Mouse (Mus musculus) intestine, embryonic 16.5 days (tissue): ENCODE measurements at regions not wholly inside any gene's neighbourhood (a gene's known extent, or its start where the extent isn't known, plus 50 kb on each side); places are given as distances from the start of the nearest gene placed in this dataset.
A peak's percentile ranks its signal among the peaks of the same experiment; 100 is the strongest.

Experiments
- ATAC-seq: fragments of 200-750 bp; cut with Nextera tagmentation; 2 replicates; pipeline ENCODE4 v1.8.0; 2017; ENCODE audit warnings: moderate TSS enrichment, moderate library complexity
- H3K27ac ChIP-seq: fragments of 300-500 bp; sonication (generic); 2 replicates; pipeline ENCODE4 v1.5.1; 2014; ENCODE audit warnings: mild to moderate bottlenecking, low read length
- H3K27me3 ChIP-seq: fragments of 300-500 bp; sonication (generic); replicated peaks from 2 replicates; pipeline ENCODE4 v1.6.1; 2014; ENCODE audit warnings: low read length, control low read depth, mixed read lengths; ENCODE audit not compliant: control insufficient read depth, insufficient read depth
- H3K36me3 ChIP-seq: fragments of 300-500 bp; sonication (generic); 2 replicates; pipeline ENCODE4 v1.6.1; 2014; ENCODE audit warnings: low read length, control low read depth; ENCODE audit not compliant: control insufficient read depth, insufficient read depth
- H3K4me1 ChIP-seq: fragments of 300-500 bp; sonication (generic); 2 replicates; pipeline ENCODE4 v1.6.1; 2014; ENCODE audit warnings: low read length, control low read depth, mixed read lengths; ENCODE audit not compliant: control insufficient read depth, insufficient read depth
- H3K4me2 ChIP-seq: fragments of 300-500 bp; sonication (generic); 2 replicates; pipeline ENCODE4 v1.6.1; 2014; ENCODE audit warnings: low read depth, low read length, control low read depth
- H3K4me3 ChIP-seq: fragments of 300-500 bp; sonication (generic); 2 replicates; pipeline ENCODE4 v1.5.1; 2014; ENCODE audit warnings: mild to moderate bottlenecking, low read length
- H3K9ac ChIP-seq: fragments of 300-500 bp; sonication (generic); 2 replicates; pipeline ENCODE4 v1.6.1; 2014; ENCODE audit warnings: low read depth, low read length
- H3K9me3 ChIP-seq: fragments of 300-500 bp; sonication (generic); 2 replicates; pipeline ENCODE4 v1.6.1; 2016; ENCODE audit warnings: low read length, control low read depth; ENCODE audit not compliant: control insufficient read depth
- WGBS: fragments of 180-500 bp; shearing (Covaris S2); extraction: QIAGEN DNeasy Blood & Tissue Kit; methylation state at CpG from one replicate; pipeline ENCODE4 v1.1.7; 2014; 5-methylcytosine and 5-hydroxymethylcytosine counted together

- Histone ChIP-seq H3K4me2 (no peak overlapping the region), H3K9ac (no peak overlapping the region), H3K27ac (no peak overlapping the region), H3K27me3 (no peaks in the 10 kb centered on the region), H3K4me1 (no peaks in the 10 kb centered on the region), H3K9me3 (no peaks in the 10 kb centered on the region), H3K4me3 (no peak overlapping the region), H3K36me3 (no peaks in the 10 kb centered on the region)
- no peak for ATAC-seq
- WGBS: 75% methylated on average over 5 of the region's 5 CpGs
Observed at GRCm38 (mm10) chr15:31815551-31815950, 213.9 kb downstream of the Fam173b start.

- 69% methylated on average over 6 of the region's 6 CpGs for WGBS
- H3K4me2 ChIP-seq: no peak overlapping the region
Observed at GRCm38 (mm10) chr15:31819219-31819618, 217.6 kb downstream of the Fam173b start.

GRCm38 (mm10) chr15:31827219-31827618 is 225.6 kb downstream of the Fam173b start:
- Histone ChIP-seq H3K36me3 (no peaks in the 10 kb centered on the region), H3K27me3 (no peaks in the 10 kb centered on the region), H3K27ac (no peak overlapping the region), H3K4me2 (no peak overlapping the region), H3K9me3 (no peaks in the 10 kb centered on the region), H3K4me1 (no peaks in the 10 kb centered on the region), H3K9ac (no peak overlapping the region), H3K4me3 (no peak overlapping the region)
- no peak for ATAC-seq
- WGBS: 85% methylated on average over 6 of the region's 6 CpGs

More at GRCm38 (mm10) chr15:31819219-31819618, 217.6 kb downstream of the Fam173b start:
- Histone ChIP-seq H3K36me3 (no peaks in the 10 kb centered on the region), H3K27ac (no peak overlapping the region), H3K27me3 (no peaks in the 10 kb centered on the region), H3K4me1 (no peaks in the 10 kb centered on the region), H3K9ac (no peak overlapping the region), H3K4me3 (no peak overlapping the region), H3K9me3 (no peaks in the 10 kb centered on the region)
- no peak for ATAC-seq

- Histone ChIP-seq H3K4me2 (no peak overlapping the region), H3K27me3 (no peaks in the 10 kb centered on the region), H3K27ac (no peak overlapping the region), H3K4me1 (no peaks in the 10 kb centered on the region), H3K9ac (no peak overlapping the region), H3K9me3 (no peaks in the 10 kb centered on the region), H3K4me3 (no peak overlapping the region), H3K36me3 (no peaks in the 10 kb centered on the region)
- 60% methylated on average over 1 of the region's 1 CpGs for whole genome bisulfite sequencing
- ATAC-seq: no peak
Observed at GRCm38 (mm10) chr15:31841519-31841918, 239.9 kb downstream of the Fam173b start.

DNA sequence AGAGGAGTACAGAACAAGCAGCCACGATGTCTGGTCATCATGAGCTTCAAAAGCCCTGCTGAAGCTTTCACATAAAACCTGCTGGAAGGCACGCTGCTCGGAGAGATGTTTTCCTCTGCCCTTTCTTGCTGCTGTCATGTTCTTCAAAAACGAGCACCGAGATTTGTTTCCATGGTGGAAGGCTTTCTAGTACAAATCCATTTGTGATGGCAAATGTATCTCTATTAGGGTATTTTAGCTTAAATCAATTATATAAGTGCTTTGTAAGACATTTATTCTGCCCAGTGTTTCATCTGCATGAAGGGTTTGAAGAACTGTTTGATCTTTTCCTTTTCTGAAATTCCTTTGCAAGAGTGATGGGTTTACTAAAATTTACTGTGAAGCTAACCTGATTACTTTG is 253.1 kb downstream of the Fam173b start:
- no peak overlapping the region for H3K9ac ChIP-seq
- H3K9me3 ChIP-seq: no peaks in the 10 kb centered on the region
- no peak for ATAC-seq
- no peaks in the 10 kb centered on the region for H3K4me1 ChIP-seq
- 73% methylated on average over 5 of the region's 5 CpGs for WGBS
- H3K4me3 ChIP-seq: no peak overlapping the region
- no peaks in the 10 kb centered on the region for H3K36me3 ChIP-seq
- no peak overlapping the region for H3K27ac ChIP-seq
- H3K4me2 ChIP-seq: no peak overlapping the region
- no peaks in the 10 kb centered on the region for H3K27me3 ChIP-seq

GRCm38 (mm10) chr15:31855188-31855587 is 253.5 kb downstream of the Fam173b start:
- H3K27ac ChIP-seq: no peak overlapping the region
- H3K9ac ChIP-seq: no peak overlapping the region
- H3K4me1 ChIP-seq: no peaks in the 10 kb centered on the region
- no peaks in the 10 kb centered on the region for H3K9me3 ChIP-seq
- no peak overlapping the region for H3K4me2 ChIP-seq
- no peaks in the 10 kb centered on the region for H3K36me3 ChIP-seq
- no peak for ATAC-seq
- H3K4me3 ChIP-seq: no peak overlapping the region
- no peaks in the 10 kb centered on the region for H3K27me3 ChIP-seq
- WGBS: 81% methylated on average over 3 of the region's 3 CpGs

GRCm38 (mm10) chr15:31869100-31869499 is 267.4 kb downstream of the Fam173b start:
- no peaks in the 10 kb centered on the region for H3K36me3 ChIP-seq
- no peak overlapping the region for H3K9ac ChIP-seq
- H3K27me3 ChIP-seq: no peaks in the 10 kb centered on the region
- H3K27ac ChIP-seq: no peak overlapping the region
- no peak for ATAC-seq
- no peaks in the 10 kb centered on the region for H3K9me3 ChIP-seq
- H3K4me2 ChIP-seq: no peak overlapping the region
- H3K4me1 ChIP-seq: 0 out of 2 replicates have a peak, but pooled peaks cover 3% of the 10 kb centered on the region
- H3K4me3 ChIP-seq: no peak overlapping the region
- WGBS: 89% methylated on average over 3 of the region's 3 CpGs

GRCm38 (mm10) chr15:31869673-31870417 is 268.2 kb downstream of the Fam173b start:
- Histone ChIP-seq H3K36me3 (no peaks in the 10 kb centered on the region), H3K9ac (no peak overlapping the region), H3K27me3 (no peaks in the 10 kb centered on the region), H3K4me1 (0 out of 2 replicates have a peak, but pooled peaks cover 3% of the 10 kb centered on the region), H3K9me3 (no peaks in the 10 kb centered on the region), H3K4me2 (no peak overlapping the region), H3K27ac (no peak overlapping the region), H3K4me3 (no peak overlapping the region)
- peak; percentile 98 for ATAC-seq
- WGBS: 24% methylated on average over 14 of the region's 14 CpGs

DNA sequence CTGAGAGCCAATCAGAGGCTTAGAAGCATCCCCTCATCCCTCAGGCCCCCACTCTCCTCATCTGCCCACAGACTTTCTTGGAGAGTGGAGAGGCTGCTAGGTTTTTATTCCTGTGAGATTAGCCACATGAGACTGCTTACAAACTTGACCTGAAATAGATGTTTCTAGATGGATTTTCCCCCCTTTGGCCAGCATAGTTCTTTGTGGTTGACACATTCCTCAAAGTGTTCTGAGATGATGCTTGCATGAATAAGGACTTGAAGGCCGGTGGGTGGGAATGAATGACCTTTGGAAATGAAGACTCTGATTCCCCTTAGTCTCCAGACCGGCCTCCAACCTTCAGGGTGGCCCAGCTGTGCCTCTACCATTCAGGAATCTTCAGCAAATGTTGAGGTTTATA is 273.8 kb downstream of the Fam173b start:
- Histone ChIP-seq H3K4me1 (no peaks in the 10 kb centered on the region), H3K27ac (no peak overlapping the region), H3K4me2 (no peak overlapping the region), H3K9ac (no peak overlapping the region), H3K9me3 (no peaks in the 10 kb centered on the region), H3K27me3 (no peaks in the 10 kb centered on the region), H3K4me3 (no peak overlapping the region), H3K36me3 (no peaks in the 10 kb centered on the region)
- 86% methylated on average over 2 of the region's 2 CpGs for WGBS
- ATAC-seq: no peak

- H3K4me3 ChIP-seq: no peak overlapping the region
- H3K36me3 ChIP-seq: no peaks in the 10 kb centered on the region
- H3K4me2 ChIP-seq: no peak overlapping the region
- H3K27ac ChIP-seq: no peak overlapping the region
- 67% methylated on average over 9 of the region's 9 CpGs for WGBS
- no peaks in the 10 kb centered on the region for H3K27me3 ChIP-seq
- no peak overlapping the region for H3K9ac ChIP-seq
- H3K4me1 ChIP-seq: no peaks in the 10 kb centered on the region
- H3K9me3 ChIP-seq: no peaks in the 10 kb centered on the region
- ATAC-seq: no peak
Observed at GRCm38 (mm10) chr15:31880479-31880878, 278.8 kb downstream of the Fam173b start.
